Mouse (Mus musculus) brain, embryonic 14.5 days (tissue): ENCODE data around the gene 4932414N04Rik.
"Not testable (repeated sequence)": the region's sequence is repeated elsewhere in the genome, so short reads cannot be mapped to it uniquely, and the experiment has no call there.

Experiments
- CTCF ChIP-seq: fragments of 200-500 bp; IDR thresholded peaks from 2 replicates; pipeline ENCODE4 v1.5.1; 2012; ENCODE audit warnings: inconsistent platforms, mild to moderate bottlenecking, moderate library complexity, borderline replicate concordance; ENCODE audit not compliant: insufficient read depth, insufficient read length; ENCODE audit errors: extremely low read depth
- POLR2A ChIP-seq: fragments of 200-500 bp; IDR thresholded peaks from 2 replicates; pipeline ENCODE4 v1.6.1; 2012; ENCODE audit warnings: mild to moderate bottlenecking, inconsistent platforms, borderline replicate concordance; ENCODE audit not compliant: poor library complexity, insufficient read depth, insufficient read length, severe bottlenecking; ENCODE audit errors: extremely low read depth

GRCm38 (mm10) chr2:68783664-68784063 is 127.4 kb downstream of the 4932414N04Rik start:
- not testable (repeated sequence) for TF ChIP-seq CTCF, POLR2A
